Mouse (Mus musculus): ENCODE results near the gene Gm4559. TPM values are rescaled to one million over a fixed set of nuclear protein-coding genes. Genes with fewer than 3 reads are reported as not detected.

Gene Gm4559
- polyA plus RNA-seq, 1 experiment from 2014 or later = not detected

GRCm38 (mm10) chr7:142224518-142224917 lies 49.6 kb downstream of the Gm4559 start:
- H3K27ac ChIP-seq (ENCODE audit: low read depth) = no peak overlapping the region
- TF ChIP-seq EP300 (IDR thresholded peaks at IDR 0.05; ENCODE audit: low read depth) (no peak), CTCF (IDR thresholded peaks at IDR 0.05; ENCODE audit: low read depth) (no peak)
- no peaks in the 10 kb centered on the region for H3K36me3 ChIP-seq (replicated peaks; ENCODE audit: insufficient read depth, low read length)
- no peaks in the 10 kb centered on the region for H3K27me3 ChIP-seq (ENCODE audit: insufficient read depth, low read length)
- H3K4me3 ChIP-seq (ENCODE audit: low read depth, low read length) = no peak overlapping the region
- H3K4me1 ChIP-seq (ENCODE audit: insufficient read depth) = no peaks in the 10 kb centered on the region
- no peak overlapping the region for H3K4me2 ChIP-seq (ENCODE audit: low read depth, low read length)
- no peaks in the 10 kb centered on the region for H3K9me3 ChIP-seq (ENCODE audit: low read length)
- WGBS (ENCODE audit: insufficient replicate concordance) = 42% methylated on average over 2 of the region's 2 CpGs
- DNase-seq = no peak
- no peak for ATAC-seq
- H3K9ac ChIP-seq (replicated peaks) = no peak overlapping the region

Other genes starting within 250 kb of the Gm4559 start
- 38.5 and 40.8 TPM in 2 replicates for gene Mob2, start 213.3 kb downstream of the Gm4559 start, polyA plus RNA-seq (2015; fragmentation: Nextera tagmentation; extraction: Ambion mirVana)
- 1.8 TPM in 2 replicates for gene Dusp8, start 178.5 kb downstream of the Gm4559 start, polyA plus RNA-seq (2015; fragmentation: Nextera tagmentation; extraction: Ambion mirVana)
- gene Gm45618, start 153.6 kb downstream of the Gm4559 start, polyA plus RNA-seq (2015; fragmentation: Nextera tagmentation; extraction: Ambion mirVana) = not detected in 2 replicates
- not detected in 2 replicates for gene Gm39115, start 138.3 kb downstream of the Gm4559 start, polyA plus RNA-seq (2015; fragmentation: Nextera tagmentation; extraction: Ambion mirVana)
- gene Gm45337, start 129.8 kb downstream of the Gm4559 start, polyA plus RNA-seq (2015; fragmentation: Nextera tagmentation; extraction: Ambion mirVana) = not detected in 2 replicates
- not detected in 2 replicates for gene Gm29735, start 117.2 kb downstream of the Gm4559 start, polyA plus RNA-seq (2015; fragmentation: Nextera tagmentation; extraction: Ambion mirVana)
- not detected in 2 replicates for gene Gm4553, start 108.6 kb downstream of the Gm4559 start, polyA plus RNA-seq (2015; fragmentation: Nextera tagmentation; extraction: Ambion mirVana)
- not detected in 2 replicates for gene Krtap5-2, start 98.4 kb downstream of the Gm4559 start, polyA plus RNA-seq (2015; fragmentation: Nextera tagmentation; extraction: Ambion mirVana)
- not detected in 2 replicates for gene Gm10153, start 84.0 kb downstream of the Gm4559 start, polyA plus RNA-seq (2015; fragmentation: Nextera tagmentation; extraction: Ambion mirVana)
- gene Krtap5-3, start 73.0 kb downstream of the Gm4559 start, polyA plus RNA-seq (2015; fragmentation: Nextera tagmentation; extraction: Ambion mirVana) = not detected in 2 replicates
- not detected in 2 replicates for gene Gm7579, start 62.5 kb downstream of the Gm4559 start, polyA plus RNA-seq (2015; fragmentation: Nextera tagmentation; extraction: Ambion mirVana)
- gene Krtap5-5, start 44.4 kb downstream of the Gm4559 start, polyA plus RNA-seq (2015; fragmentation: Nextera tagmentation; extraction: Ambion mirVana) = not detected in 2 replicates
- gene Gm40460, start 33.3 kb downstream of the Gm4559 start, polyA plus RNA-seq (2015; fragmentation: Nextera tagmentation; extraction: Ambion mirVana) = not detected in 2 replicates
- not detected in 2 replicates for gene Gm2431, start 16.0 kb downstream of the Gm4559 start, polyA plus RNA-seq (2015; fragmentation: Nextera tagmentation; extraction: Ambion mirVana)
- not detected in 2 replicates for gene Krtap5-1, start 22.8 kb upstream of the Gm4559 start, polyA plus RNA-seq (2015; fragmentation: Nextera tagmentation; extraction: Ambion mirVana)
- gene Krtap5-4, start 29.2 kb upstream of the Gm4559 start, polyA plus RNA-seq (2015; fragmentation: Nextera tagmentation; extraction: Ambion mirVana) = not detected in 2 replicates
- gene Ifitm10, start 99.4 kb upstream of the Gm4559 start, polyA plus RNA-seq (2015; fragmentation: Nextera tagmentation; extraction: Ambion mirVana) = 2.1 and 2.2 TPM in 2 replicates
- gene Gm49369, start 108.3 kb upstream of the Gm4559 start, polyA plus RNA-seq (2015; fragmentation: Nextera tagmentation; extraction: Ambion mirVana) = not detected in 2 replicates
- 311 and 324 TPM in 2 replicates for gene Ctsd, start 113.7 kb upstream of the Gm4559 start, polyA plus RNA-seq (2015; fragmentation: Nextera tagmentation; extraction: Ambion mirVana)
- not detected in 2 replicates for gene Syt8, start 160.5 kb upstream of the Gm4559 start, polyA plus RNA-seq (2015; fragmentation: Nextera tagmentation; extraction: Ambion mirVana)
- gene Tnni2, start 167.4 kb upstream of the Gm4559 start, polyA plus RNA-seq (2015; fragmentation: Nextera tagmentation; extraction: Ambion mirVana) = 6.9 and 72.7 TPM in 2 replicates
- gene Lsp1, start 186.4 kb upstream of the Gm4559 start, polyA plus RNA-seq (2015; fragmentation: Nextera tagmentation; extraction: Ambion mirVana) = 31.5 and 33.6 TPM in 2 replicates
- 3.6 and 72.5 TPM in 2 replicates for gene Tnnt3, start 224.5 kb upstream of the Gm4559 start, polyA plus RNA-seq (2015; fragmentation: Nextera tagmentation; extraction: Ambion mirVana)

Data from liver, postnatal 0 days (tissue).